Mouse (Mus musculus): ENCODE measurements around the gene Sipa1l1. TPM values are rescaled to one million over a fixed set of nuclear protein-coding genes. Genes with fewer than 3 reads are reported as not detected.

The Sipa1l1 gene
- polyA plus RNA-seq, 1 experiment, result 56.7 TPM

- TF ChIP-seq GATA1 (IDR thresholded peaks at IDR 0.05; ENCODE audit: low read length), result no peak
These were observed 150.5 kb downstream of the Sipa1l1 start for GRCm38 (mm10) chr12:82319436-82320131.

- no peak for TF ChIP-seq GATA1 (IDR thresholded peaks at IDR 0.05; ENCODE audit: low read length)
These were observed 151.1 kb downstream of the Sipa1l1 start for GRCm38 (mm10) chr12:82320204-82320603.

DNA sequence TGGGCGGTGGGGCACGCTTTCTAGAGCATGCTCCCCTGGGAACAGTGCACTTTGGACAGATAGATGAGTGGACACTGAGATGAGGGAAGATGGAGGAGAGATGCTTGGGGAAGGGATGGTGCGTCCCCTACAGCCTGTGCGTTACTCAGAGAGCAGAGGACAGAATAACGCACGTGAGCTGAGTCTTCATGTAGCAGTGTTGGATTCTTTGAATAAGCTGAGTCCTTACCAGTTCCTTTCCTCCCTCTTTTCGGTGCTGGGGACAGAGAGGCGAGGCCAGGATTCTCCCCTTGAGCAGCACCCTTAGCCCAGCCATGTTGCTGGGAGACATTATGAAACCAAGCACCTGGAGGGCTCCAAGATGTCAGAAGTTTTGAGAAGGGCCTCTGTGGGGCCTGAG lies 152.3 kb downstream of the Sipa1l1 start:
- TF ChIP-seq GATA1 (IDR thresholded peaks at IDR 0.05; ENCODE audit: low read length), result no peak

GRCm38 (mm10) chr12:82321855-82322254 lies 152.7 kb downstream of the Sipa1l1 start:
- TF ChIP-seq GATA1 (IDR thresholded peaks at IDR 0.05; ENCODE audit: low read length), result no peak

DNA sequence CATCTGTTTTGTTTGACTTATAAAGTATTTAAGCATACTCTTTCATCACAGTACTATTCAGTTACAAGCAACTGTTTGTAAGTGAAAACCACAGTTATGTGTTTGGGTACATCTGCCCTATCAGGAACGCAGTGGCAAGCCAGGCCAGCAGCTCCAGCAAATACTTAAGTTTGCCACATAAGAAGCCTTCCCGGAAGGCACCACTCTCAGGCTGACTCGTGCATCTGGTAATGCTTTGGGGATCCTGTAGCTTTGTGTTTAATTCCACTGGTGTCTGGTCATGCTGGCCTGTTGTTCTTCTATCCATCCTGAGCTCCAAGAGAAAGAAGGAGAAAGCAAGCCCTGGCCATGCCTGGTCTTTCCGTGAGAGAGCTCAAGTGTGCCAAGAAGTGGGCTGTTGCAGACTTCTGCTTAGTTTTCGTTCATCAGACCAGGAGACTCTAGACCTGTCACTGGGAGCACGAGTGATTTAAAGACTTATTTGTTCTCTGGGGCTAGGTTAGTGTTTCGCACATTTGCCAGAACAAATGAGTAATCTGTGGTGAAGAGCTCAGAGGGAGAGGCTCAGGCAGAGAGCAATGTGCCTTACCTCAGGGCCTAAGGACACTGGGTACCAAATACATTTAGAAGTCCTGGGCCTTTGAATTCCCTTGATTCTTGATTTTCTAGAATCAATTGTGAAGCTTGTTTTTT lies 153.8 kb downstream of the Sipa1l1 start:
- TF ChIP-seq GATA1 (IDR thresholded peaks at IDR 0.05; ENCODE audit: low read length), result no peak

DNA sequence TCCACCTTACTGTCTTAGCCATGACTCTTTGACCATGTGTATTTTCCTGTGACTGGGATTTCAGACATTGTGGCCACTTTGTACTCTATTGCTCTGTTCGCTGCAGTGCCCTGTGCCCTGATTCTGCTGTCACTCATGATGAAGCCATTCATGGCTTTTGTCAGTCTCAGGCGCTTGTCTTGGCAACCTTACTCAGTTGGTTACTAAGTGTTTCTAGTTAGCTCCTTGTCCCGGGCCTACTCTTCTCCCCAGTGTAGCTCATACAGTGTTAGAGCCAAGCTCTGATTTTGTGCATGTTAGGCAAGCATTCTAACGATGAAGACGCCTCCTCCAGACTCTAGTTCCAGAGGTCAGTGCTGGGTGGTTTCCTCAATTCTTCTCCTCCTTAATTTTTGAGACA lies 155.5 kb downstream of the Sipa1l1 start:
- no peak for TF ChIP-seq GATA1 (IDR thresholded peaks at IDR 0.05; ENCODE audit: low read length)

- no peak for TF ChIP-seq GATA1 (IDR thresholded peaks at IDR 0.05; ENCODE audit: low read length)
These were observed 156.4 kb downstream of the Sipa1l1 start for GRCm38 (mm10) chr12:82325502-82325901.

DNA sequence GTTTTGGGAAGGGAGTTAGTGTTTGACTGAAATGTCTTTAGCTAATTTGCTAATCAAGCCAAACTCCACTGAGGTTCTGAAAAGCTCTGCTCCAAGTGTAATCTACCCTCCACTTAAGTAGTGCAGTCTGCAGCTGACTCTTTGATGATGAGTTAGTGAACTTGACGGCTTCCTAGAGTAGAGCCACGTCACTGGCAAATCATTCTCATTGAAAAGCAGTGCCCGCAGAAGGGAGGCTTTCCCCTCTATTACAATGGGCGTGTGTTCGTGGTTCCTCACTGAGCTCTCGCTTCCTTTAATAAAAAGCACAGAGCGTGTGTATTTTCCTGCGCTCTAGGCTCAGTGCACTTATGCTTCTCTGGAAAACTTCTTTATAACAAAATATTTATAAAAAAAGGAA lies 157.3 kb downstream of the Sipa1l1 start:
- no peak for TF ChIP-seq GATA1 (IDR thresholded peaks at IDR 0.05; ENCODE audit: low read length)

DNA sequence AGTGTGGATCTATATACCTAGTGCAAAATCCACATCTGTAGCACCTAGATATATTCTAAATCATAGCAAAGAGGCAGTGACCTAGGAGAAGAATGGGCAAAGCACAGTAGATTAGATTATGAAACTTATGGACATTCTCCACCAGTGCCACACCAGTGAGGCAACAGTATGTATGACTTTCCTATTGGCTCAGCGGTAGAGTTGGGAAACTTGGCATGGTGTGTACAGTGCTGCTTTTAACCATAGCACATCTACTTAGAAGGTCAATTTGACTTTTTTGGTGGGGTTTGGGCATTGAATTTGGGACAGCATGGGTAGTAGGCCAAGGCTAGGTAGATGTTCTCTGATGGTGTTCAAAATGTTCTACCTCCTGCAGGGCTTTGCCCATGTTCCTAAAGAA lies 159.0 kb downstream of the Sipa1l1 start:
- no peak for TF ChIP-seq GATA1 (IDR thresholded peaks at IDR 0.05; ENCODE audit: low read length)

DNA sequence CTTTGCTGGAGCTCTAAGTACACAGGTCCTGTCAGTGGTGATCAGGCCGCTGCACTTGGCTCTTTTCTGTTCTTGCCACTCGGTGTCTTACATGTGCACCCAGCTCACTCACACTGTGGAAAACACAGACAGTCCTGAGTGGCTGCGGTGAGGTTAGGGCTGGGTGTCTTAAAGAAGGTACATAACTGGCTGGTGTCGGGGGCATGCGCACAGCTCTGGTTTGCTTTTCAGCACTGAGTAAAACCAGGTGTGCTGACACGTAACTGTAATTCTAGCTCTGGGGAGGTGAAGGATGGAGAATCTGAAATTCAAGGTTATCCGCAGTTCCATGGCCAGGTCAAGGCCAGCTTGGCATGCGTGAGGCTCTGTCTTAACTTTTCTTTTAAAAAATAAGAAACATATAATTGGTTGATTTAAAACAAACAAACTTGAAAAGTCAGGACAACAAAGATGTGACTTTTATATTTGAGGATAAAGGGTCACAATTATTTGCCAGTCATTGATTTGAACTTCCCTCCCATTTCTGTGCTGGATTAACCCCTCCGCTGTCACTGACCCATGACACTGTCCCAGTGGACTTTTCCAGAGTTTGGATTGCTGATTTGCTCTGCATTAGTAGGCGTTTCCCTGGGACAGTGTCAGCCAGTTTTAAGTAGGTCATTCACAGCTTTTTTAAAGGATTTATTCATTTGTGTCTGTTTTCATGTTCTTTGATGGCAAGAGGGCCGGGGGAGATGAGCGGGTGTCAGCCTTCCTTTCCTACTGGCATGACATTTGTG lies 163.9 kb downstream of the Sipa1l1 start:
- no peak for TF ChIP-seq GATA1 (IDR thresholded peaks at IDR 0.05; ENCODE audit: low read length)

- TF ChIP-seq GATA1 (IDR thresholded peaks at IDR 0.05; ENCODE audit: low read length), result no peak
These were observed 164.9 kb downstream of the Sipa1l1 start for GRCm38 (mm10) chr12:82333999-82334398.

DNA sequence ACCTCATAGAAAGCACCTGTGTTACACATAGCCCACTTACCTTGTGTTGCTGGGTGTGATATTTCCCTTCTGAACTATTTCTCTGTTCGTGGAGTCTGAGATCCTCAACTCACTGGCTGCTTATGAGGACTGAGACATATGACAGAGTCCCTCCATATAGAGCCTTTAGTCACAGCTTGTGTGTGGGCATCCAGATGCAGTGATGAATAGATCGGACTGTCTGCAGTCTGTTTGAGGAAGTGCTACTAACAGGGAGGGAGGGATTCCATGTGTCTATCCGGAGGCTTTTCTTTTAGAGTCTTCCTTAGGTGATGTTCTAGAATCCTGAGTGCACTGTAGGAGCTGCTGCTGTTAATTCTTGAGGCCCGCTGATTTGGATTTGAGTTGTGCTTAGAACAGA lies 165.4 kb downstream of the Sipa1l1 start:
- TF ChIP-seq GATA1 (IDR thresholded peaks at IDR 0.05; ENCODE audit: low read length), result no peak

GRCm38 (mm10) chr12:82335095-82335494 lies 166.0 kb downstream of the Sipa1l1 start:
- no peak for TF ChIP-seq GATA1 (IDR thresholded peaks at IDR 0.05; ENCODE audit: low read length)

DNA sequence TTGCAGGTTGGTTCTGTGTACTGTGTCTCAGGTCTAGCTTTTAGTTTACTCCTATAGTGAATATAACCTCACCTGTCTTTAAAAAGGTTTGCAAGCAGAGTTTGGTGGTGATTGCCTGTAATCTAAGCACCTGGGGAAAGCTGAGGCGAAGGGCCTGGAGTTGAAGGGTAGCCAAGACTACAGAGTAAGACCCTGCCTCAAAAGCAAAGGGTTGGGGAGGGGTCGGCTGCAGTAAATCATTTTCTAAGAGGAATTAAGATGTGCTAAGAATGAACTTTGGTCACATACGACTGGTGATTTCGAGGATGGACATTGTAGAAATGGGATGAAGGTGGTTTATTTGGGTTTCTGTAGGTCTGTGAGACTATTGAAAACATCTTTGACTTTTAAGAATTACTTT lies 169.4 kb downstream of the Sipa1l1 start:
- no peak for TF ChIP-seq GATA1 (IDR thresholded peaks at IDR 0.05; ENCODE audit: low read length)

GRCm38 (mm10) chr12:82339221-82339861 lies 170.2 kb downstream of the Sipa1l1 start:
- TF ChIP-seq GATA1 (IDR thresholded peaks at IDR 0.05; ENCODE audit: low read length), result no peak
